Mouse (Mus musculus) c-Kit-positive CD71-negative TER-119-negative erythroid progenitor cells, embryonic 14.5 days (primary cell): ENCODE results near the gene Mis12.

Experiments used
- DNase-seq: peaks from one replicate; pipeline ENCODE4 v3.0.0-alpha.2; 2013; ENCODE audit warnings: low read depth

The Mis12 gene

DNA sequence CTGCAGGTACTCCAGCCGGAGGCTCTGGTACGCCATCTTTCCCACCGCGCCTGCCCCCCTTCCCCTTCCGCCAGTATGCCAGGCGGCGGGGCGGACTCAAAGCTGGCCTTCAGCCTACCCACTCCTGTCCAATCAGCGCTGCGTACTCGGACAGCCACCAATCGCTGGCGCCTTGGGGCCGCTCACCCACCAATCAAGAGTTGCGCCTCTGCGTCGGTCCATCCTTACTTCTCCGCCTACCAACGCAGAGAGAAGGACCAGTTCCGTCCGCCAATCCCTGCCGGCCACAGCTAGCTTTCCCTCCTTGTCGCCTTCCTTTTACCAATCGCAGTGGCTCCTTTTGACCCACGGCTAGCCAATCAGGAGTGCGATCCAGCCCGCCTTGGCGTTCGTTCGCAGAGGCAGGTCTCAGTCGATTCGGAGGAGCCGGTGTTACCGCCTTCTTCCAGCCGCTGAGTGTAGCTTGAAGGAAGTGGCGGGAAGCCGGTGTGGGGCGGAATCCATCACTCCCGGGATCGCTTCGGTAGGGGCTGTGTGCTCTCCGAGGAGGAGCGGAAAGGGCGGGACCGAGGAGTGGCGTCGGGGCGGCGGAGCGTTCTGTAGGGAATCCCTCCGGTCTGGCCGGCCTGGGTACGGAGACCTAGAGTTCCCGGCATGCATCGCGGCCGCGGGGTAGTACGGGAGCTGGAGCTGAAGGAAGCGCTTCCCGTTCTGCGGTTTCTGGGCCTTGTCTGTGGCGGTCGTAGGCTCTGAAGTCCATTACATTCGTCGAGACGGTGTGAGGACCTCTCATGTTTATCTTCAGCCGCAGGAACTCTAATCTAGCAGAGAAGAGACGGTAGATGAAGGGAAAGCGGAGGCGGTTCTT is at the start of gene Mis12, which contains the start of gene Derl2:
TSS of gene Mis12 (plus strand) at position 411 of the 868 bp plus-strand sequence.
TSS of gene Derl2 (minus strand) at position 641 of the 868 bp plus-strand sequence.
- DNase-seq: peak; percentile 94

DNA sequence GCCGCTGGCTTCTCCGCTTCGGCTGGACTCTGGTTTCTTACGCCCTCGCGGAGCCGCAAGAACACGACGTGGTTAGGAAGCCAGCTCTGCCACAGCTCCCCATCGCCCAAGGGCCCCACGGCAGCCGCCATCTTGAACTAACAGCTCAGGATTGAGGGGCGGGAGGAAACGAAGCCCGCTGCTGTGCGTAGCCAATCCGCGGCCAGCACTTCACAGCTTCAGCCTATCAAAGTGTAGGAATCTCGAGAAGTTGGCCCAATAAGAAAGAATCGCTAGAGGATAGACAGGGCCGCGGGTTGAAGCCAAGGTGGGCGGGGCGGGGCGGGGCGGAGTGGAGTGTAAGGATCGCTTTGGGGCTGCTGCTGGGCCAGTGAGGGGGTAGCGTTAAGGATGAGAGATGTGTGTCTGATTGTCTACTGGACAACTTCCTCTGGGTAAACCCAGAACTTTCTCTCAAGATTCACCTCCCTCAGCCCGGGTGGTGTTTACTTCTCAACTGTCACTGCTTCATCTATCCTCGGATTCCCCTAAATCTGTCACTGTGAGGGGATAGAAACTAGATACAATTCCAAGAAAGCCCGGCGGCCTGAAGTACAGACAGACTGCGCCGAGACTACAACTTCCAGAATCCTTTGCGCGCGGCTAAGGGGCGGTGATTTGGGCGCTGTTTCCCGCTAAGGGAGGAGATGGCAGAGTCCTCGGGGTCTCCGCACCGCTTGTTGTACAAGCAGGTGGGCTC is 49.4 kb upstream of the Mis12 start, which contains the start of the genes Nup88 and Rpain:
TSS of gene Nup88 (minus strand) at position 153 of the 739 bp plus-strand sequence.
TSS of gene Rpain (plus strand) at position 393 of the 739 bp plus-strand sequence.
- peak; percentile 90 for DNase-seq

DNA sequence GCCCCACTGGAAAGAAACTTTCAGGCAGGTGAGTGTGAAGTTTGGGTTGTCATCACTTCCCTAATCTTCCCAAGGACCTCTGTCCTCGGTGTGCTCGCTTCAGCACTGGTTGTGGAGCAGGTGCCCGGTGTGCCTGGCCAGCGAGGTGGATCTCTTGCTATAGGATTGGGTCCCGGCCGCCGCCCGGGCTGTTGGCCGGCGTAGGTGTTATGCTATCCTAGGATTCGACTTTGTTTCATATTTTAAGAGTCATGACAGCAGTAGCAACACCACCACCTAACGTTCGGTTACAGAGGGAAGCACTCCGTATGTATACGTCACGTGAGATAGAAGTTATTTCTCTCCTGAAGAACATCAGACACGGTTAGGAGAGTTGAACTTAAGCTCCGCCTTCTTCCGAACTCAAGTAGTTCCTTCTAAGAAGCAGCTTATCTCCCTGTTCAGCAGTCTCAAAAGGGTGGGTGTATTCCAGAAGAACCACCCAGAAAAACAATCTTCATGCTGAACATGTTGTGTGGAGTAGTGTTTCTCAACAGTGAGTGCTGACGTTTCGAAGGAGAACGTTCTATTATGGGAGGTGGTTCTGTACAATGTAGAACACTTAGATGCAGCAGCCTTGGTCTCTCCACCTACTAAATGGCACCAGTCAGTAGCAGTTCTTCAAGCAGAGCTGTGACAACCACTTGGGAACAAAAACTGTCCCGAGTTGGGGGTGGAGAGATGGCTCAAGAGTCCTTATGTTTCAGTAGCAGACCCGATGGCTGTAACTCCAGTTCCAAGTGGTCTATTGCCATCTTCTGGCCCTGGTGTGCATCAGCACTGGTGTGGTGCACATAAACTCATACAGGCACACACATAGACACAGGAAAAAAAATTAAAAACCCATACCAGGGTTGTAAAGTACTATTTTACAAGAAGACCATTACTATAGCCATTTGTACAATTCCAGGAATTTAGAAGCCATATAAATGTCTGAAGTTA is 48.6 kb upstream of the Mis12 start:
- peak; percentile 53 for DNase-seq

DNA sequence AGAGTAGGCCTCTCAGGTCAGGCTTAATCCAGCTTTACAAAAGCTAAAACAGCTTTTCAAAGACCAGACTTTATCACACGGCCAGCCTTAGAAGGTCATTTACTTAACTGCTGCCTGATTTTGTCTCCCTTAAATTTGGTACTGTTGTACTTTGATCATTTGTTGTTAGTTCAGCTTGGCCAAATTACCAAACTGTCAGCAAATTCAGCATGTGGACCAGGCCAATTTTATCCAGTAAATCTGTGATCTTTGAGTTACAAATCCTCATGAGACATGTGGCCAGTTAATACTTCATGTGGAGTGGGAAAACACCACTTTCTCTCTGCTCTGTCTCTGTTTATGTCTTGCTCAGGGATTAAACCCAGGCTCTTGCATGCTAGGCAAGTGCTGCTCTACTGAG is 46.8 kb upstream of the Mis12 start:
- no peak for DNase-seq

DNA sequence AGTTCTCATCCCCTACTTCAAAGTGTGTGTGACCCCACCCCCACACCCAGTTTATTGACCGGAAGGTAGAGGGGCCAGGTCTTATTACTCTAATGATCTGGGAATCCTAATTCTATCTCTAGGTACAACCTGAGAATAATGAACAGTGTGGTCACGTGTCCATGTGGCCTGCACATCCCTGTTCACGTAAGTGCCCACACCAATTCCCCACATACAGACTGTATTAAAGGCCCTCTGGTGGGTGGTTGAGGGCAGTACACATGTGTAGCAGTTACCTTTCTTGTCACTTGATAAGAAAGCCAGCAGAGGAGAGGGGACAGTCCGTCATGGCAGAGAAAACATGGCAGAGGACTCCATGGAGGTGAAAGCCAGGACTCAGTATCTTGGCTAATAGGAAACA is 45.5 kb upstream of the Mis12 start:
- DNase-seq: no peak

DNA sequence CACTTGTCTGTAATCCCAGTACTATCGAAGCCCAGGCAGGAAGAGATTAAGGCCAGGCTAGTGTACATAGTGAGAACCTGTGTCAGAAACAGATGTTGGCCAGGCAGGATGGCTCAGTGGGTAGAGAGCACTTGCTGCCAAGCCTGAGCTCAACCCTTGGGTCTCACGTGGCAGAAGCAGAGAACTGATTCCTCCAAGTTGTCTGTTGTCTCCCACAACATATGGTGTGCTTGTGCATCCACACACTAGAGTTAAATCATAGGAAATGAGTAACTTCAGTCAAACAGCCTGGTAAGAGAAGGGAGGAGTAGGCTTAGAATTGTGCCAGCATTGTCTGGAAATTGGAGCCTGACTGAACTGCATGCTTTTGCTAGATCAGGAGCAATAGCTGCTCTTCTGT is 44.2 kb upstream of the Mis12 start:
- DNase-seq: no peak

DNA sequence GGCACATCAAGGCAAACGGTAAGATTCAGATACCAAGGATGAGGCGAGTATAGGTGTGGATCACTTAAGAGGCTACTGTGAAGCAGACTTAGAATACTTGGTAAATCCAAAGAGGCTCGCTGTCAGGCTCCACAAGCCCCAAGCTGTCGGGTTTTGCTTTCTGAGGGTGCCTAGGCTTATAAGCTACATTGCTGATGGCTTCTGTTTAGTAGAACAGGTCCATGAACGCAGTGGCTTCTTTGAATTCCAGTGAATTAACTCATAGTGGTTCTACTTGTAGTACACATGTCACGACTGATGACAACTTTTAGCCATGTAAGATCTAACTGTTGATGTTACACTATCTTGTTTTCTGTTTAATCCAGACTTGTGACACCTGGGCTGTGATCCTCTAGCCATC is 42.1 kb upstream of the Mis12 start:
- DNase-seq: no peak

DNA sequence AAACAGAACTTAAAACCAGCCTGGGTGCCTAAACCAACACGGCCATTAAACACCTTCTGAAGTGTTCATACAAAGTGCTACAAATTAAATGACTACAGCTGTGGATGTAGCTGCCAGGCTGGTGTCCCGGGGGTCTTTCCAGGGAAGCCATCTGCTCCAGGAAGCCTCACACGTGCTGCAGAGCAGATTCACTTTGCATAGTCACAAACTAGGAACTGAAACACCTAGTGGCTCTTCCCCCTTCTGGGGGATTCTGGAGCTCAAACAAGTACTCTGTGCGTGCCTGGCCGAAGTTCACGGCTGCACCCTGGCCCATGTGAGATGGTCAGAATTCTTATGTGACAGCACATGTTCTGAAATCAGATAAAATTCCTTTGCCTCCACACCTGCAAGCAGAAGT is 39.2 kb upstream of the Mis12 start:
- DNase-seq: no peak

DNA sequence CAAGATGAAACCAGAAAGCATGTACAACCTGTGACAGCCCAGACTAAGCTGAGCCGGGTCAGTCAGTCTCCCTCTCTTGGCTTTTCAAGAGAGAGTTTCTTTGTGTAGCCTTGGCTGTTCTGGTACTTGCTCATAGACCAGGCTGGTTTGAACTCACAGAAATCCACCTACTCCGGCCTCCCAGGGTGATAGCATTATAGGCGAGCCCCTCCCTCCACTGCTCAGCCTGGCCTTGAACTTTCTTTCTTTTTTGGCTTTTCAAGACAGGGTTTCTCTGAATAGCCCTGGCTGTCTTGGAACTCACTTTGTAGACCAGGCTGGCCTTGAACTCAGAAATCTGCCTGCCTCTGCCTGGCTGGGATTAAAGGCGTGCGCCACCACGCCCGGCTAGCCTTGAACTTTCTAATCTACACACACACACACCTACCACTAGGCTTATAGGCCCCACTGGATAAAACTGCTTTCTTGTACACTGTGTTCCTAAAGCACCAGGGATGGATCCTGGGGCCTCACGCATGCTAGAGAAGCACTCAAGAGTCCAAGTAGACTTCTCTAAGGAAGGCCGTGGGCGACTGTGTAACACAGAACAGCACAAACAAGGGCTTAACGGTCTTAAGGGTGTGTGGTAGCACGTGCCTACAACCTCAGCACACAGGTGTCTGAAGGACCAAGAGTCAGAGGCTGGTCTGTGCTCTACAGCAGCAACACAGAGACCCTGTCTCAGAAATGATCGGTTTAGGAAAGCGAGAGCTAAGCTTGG is 38.5 kb upstream of the Mis12 start:
- no peak for DNase-seq

DNA sequence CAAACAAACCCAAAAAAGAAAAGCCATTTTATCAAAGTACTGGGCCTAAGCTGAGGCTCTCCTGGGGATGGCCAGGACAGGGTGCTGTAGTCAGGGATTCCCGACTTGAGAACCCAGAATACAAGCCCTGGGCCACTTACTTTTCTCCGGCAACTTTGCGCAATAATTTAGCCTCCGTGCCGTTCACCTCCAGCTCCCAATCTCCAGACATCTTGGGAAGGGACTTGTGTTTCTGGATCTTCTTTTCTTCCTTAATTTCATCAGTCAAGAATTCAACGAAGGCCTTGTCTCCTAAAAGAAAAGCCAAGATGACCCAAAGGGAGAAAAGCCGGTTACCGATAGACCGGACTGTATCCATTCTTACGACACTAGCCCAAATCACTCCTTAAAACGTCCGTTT is 37.4 kb upstream of the Mis12 start:
- no peak for DNase-seq

DNA sequence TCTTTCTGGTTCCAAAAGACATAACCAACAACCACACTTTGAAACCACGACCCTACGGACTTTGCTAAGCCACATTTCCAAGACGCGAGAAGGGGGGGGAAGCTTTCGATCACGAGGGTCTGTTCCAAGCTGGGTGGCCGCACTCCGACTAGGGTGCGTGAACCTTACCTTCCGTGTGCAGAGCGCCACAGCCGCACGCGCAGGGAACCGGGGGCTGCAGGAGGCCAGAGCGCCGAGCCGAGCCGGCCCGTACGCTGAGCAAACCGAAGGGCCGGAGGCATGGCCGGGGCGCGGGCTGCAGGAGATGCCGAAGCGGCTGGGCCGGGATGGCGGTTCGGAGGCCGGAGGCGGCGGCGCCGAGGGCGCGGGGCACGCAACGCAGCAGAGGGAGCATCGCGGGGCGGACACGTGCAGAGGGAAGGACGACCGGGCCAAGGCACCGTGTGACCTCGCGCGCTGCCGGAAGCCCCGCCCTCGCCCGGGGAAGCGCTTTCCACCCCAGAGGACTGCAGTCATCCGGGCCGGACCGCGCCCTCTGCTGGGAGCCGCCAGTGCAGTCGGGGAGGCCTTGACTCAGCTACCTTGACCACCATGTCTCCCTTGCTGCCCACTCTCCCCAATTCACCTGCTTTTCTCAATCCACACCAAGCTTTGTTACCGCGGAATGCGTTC is 36.7 kb upstream of the Mis12 start, which contains the start of gene C1qbp:
TSS of gene C1qbp (minus strand) at position 470 of the 672 bp plus-strand sequence.
- DNase-seq: peak; percentile 82

DNA sequence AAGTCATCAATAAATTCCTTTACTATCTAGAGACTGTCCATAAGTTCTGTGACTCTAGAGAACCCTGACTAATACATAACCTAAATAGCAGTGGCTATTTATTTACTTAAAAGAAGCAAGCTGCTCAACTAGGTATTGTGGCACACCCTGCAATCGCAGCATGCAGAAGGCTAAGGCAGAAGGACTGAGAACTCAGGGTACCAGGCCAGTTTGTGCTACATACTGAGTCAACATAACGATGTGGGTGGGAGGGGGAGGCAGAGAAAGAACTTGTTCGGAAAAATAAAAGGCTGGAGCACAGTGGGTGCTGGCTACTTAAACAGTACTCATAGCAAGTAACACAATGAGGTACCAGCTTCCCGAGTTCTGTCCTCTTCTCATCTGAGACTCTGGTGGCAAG is 18.2 kb upstream of the Mis12 start:
- DNase-seq: no peak

DNA sequence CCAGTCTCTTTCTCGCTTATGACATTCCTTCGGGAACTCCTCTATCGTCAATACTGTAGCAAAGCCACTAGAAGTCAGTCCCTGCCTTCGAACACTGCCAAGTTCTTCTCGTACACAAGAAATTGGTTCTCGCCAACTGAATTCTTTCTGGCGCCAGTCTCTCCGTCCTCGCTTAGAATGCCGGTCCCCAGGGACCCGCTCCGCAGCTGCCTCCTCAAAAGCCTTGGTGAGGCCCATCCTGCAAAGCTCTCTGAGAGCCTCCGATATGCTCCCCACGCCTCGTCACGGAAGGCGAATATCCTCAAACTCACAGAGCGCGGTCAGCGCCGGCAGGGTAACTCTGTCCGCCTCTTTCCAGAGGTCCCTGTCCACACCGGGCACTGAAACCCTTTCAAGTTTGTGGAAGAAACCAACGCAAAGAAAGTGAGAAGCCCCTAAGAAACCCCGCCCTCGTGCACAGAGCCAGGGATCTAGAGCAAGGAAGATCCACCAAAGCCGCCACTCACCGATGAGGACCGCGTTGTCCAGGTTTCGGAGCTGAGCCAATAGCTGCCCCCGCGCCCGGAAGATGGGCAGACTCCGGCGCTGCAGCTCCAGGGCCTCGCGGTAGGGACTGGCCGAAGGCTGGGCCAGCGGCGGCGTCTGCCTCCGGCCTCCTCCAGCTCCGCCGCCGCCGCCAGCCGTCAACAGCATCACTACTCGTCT is 15.6 kb upstream of the Mis12 start:
- peak; percentile 45 for DNase-seq

DNA sequence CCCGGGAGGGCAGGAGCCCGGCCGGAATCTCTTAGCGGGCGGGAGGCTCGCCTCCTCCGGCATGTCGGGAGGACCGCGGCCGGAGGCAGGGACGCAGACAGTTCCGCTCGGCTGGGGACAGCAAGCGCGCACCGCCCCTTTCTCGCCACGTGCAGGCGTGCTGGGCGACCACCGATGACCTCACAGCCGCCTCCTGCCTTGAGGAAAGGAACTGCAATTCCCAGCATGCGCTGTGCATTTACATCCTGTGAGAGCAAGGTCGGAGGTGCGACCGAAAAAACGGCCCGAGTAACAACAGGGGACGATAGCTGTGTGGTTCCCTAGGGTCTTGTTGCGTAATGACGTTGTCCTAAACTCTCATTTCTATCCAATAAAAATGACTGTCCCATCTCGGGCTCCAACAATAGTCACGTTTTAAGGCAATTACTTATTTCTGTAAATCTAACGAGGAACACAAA is 15.1 kb upstream of the Mis12 start, which contains the start of gene Dhx33:
TSS of gene Dhx33 (minus strand) at position 122 of the 458 bp plus-strand sequence.
- peak; percentile 96 for DNase-seq

DNA sequence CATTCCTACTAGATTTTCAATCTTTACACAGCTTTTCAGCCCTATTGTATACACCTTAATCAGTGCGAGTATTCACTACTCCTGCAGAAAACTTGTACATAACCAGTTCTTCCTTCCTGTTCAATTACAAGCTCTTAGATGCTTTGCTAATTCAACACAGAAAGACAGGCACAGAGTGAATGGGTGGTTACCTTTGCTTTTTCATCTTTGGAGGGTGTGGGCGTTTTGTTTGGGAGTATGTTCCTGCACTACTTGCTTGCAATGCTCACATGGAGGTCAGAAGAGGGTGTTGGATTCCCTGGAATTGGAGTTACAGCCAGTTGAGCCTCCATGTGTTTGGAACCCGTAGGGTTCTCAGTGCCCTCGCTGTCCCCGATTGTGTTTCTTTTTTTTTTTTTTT is 14.4 kb upstream of the Mis12 start:
- DNase-seq: no peak

DNA sequence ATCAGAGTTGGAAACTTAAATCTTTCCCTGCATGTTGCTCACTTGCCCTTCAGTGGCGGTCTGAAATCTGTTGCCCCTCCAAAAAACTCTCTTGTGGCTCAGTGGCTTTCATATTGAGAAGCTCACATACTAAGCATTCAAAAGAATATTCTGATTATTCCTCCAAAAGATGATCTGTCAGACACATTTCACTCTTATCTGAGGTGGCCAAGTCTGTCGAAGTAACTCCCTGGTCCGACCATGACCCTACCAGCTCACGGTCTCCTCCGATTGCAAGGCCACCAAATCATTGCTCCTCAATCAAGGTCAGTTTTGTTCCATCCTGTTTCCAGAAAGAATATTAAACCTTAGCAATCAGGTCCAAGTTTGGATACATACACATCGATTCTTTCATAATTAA is 12.4 kb upstream of the Mis12 start:
- DNase-seq: no peak

DNA sequence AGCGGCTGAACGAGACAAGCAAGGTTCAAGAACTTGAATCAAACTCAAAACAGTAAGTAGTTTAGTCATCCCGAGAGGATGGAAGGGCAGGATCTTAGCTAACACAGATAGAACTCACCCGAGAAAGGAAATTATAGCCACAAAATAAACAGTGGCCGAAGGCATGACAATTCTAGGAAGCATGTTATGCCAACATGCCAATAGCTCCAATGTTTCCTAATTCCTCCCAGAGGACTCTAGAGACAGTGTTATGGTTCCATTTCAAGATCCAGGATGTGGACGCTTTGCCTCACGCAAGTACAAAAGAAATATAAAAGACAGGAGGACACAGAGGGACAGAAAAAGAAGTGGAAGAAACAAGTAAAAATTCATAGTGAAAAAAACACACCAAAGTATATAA is 11.6 kb upstream of the Mis12 start:
- no peak for DNase-seq

DNA sequence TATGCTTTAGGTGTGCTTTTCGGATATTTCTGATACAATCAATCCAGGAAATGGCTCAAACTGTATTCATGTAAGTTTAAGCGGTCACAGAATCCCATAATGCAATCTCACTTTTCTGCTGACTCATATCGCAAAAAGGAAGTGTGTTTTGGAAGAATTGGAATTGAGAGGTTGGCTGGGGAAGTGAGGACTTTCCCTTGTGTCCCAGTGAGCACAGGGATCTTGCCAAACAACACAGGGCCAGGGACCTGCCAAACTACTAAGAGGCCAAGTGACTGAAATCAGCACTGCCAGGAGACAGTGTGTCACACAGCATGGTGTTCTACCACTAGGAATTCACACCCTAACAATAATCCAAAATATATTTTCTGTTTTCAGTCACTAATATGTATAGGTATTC is 11.1 kb upstream of the Mis12 start:
- DNase-seq: no peak

DNA sequence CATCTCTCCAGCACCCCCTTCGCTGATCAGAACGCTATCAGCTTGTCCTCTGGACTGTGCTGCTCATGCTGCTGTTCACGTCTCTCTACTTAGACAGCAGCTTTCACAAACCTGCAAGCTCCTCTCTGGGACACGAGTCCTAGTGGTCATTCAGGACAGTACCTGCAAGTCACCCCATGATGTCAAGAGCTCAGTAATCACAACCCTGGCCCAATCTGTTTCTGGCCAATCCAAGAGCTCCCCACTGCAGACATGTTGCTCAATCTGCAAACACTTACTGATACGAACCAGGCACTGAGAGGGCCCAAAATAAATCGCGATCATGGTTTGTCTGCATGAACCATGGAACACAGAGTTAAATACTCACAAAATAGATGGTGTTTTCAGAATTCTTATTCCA is 6.7 kb upstream of the Mis12 start:
- no peak for DNase-seq

DNA sequence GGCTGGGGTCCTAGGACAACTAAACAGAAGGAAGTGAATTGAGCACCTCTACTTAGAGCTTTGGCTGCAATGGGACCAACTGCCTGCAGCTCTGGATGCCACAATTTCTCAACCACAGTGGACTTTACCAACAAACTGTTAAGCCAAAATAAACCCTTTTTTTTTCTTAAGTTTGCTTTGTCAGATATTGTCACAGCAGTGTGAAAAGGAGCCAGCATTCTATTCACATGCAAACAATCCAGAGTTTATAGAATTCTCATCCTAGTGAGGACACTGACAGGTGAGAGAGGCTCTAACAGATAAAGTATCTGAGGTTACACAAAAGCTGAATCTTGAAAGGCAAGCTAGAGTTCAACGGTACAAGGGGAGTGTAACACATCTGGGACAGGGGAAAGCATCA is 2.4 kb upstream of the Mis12 start:
- no peak for DNase-seq
